Mouse (Mus musculus): ENCODE data around the gene Gpsm1. TPM values are rescaled to one million over a fixed set of nuclear protein-coding genes. Genes with fewer than 3 reads are reported as not detected.

Gpsm1 gene
- polyA plus RNA-seq, 1 experiment from 2014 or later: 36.5 TPM

GRCm38 (mm10) chr2:26353066-26353980 lies 38.0 kb downstream of the Gpsm1 start:
- Histone ChIP-seq H3K4me1 (ENCODE audit: control insufficient read depth in 2 of 2, insufficient read depth in 2 of 2, low read length in 2 of 2) (peaks cover 14 to 15% of the 10 kb centered on the region in 2 experiments), H3K27ac (replicated peaks in 1 of 2; ENCODE audit: control insufficient read depth in 1 of 2, insufficient read depth in 1 of 2, low read depth in 2 of 2, low read length in 2 of 2) (no peak overlapping the region), H3K9me3 (ENCODE audit: control insufficient read depth, low read length) (no peaks in the 10 kb centered on the region), H3K9ac (ENCODE audit: low read length) (peak overlapping the region; percentile 96; the same call in 1 of the 2 replicates), H3K4me3 (ENCODE audit: control insufficient read depth in 1 of 2, insufficient read depth in 1 of 2, low read depth in 1 of 2, low read length in 2 of 2) (peak overlapping the region in 1 of 2 experiments; percentile 89; a peak in 2 of 4 replicates), H3K27me3 (ENCODE audit: control insufficient read depth, insufficient read depth, low read length) (no peaks in the 10 kb centered on the region), H3K4me2 (ENCODE audit: low read length) (peak overlapping the region; percentile 93), H3K36me3 (ENCODE audit: control insufficient read depth, insufficient read depth, low read length) (peaks cover 22% of the 10 kb centered on the region)
- ATAC-seq (ENCODE audit: insufficient number of reproducible peaks, insufficient read depth, low FRiP score, low read depth): no peak
- 90% methylated on average over 11 of the region's 11 CpGs for WGBS

GRCm38 (mm10) chr2:26354401-26354800 lies 39.1 kb downstream of the Gpsm1 start:
- ATAC-seq (ENCODE audit: insufficient number of reproducible peaks, insufficient read depth, low FRiP score, low read depth): no peak
- H3K4me2 ChIP-seq (ENCODE audit: low read length): no peak overlapping the region
- H3K4me3 ChIP-seq (ENCODE audit: control insufficient read depth in 1 of 2, insufficient read depth in 1 of 2, low read depth in 1 of 2, low read length in 2 of 2): no peak overlapping the region
- H3K4me1 ChIP-seq (ENCODE audit: control insufficient read depth in 2 of 2, insufficient read depth in 2 of 2, low read length in 2 of 2): peaks cover 14 to 15% of the 10 kb centered on the region in 2 experiments
- 82% methylated on average over 4 of the region's 4 CpGs for WGBS
- no peak overlapping the region for H3K27ac ChIP-seq (replicated peaks in 1 of 2; ENCODE audit: control insufficient read depth in 1 of 2, insufficient read depth in 1 of 2, low read depth in 2 of 2, low read length in 2 of 2)
- H3K36me3 ChIP-seq (ENCODE audit: control insufficient read depth, insufficient read depth, low read length): peaks cover 11% of the 10 kb centered on the region
- H3K9me3 ChIP-seq (ENCODE audit: control insufficient read depth, low read length): no peaks in the 10 kb centered on the region
- no peaks in the 10 kb centered on the region for H3K27me3 ChIP-seq (ENCODE audit: control insufficient read depth, insufficient read depth, low read length)
- no peak overlapping the region for H3K9ac ChIP-seq (ENCODE audit: low read length)

GRCm38 (mm10) chr2:26356231-26356630 lies 40.9 kb downstream of the Gpsm1 start:
- Histone ChIP-seq H3K27ac (replicated peaks in 1 of 2; ENCODE audit: control insufficient read depth in 1 of 2, insufficient read depth in 1 of 2, low read depth in 2 of 2, low read length in 2 of 2) (no peak overlapping the region), H3K4me3 (ENCODE audit: control insufficient read depth in 1 of 2, insufficient read depth in 1 of 2, low read depth in 1 of 2, low read length in 2 of 2) (no peak overlapping the region), H3K4me1 (ENCODE audit: control insufficient read depth in 2 of 2, insufficient read depth in 2 of 2, low read length in 2 of 2) (peaks cover 5 to 7% of the 10 kb centered on the region in 2 experiments), H3K36me3 (ENCODE audit: control insufficient read depth, insufficient read depth, low read length) (no peaks in the 10 kb centered on the region), H3K9ac (ENCODE audit: low read length) (no peak overlapping the region), H3K9me3 (ENCODE audit: control insufficient read depth, low read length) (no peaks in the 10 kb centered on the region), H3K4me2 (ENCODE audit: low read length) (no peak overlapping the region), H3K27me3 (ENCODE audit: control insufficient read depth, insufficient read depth, low read length) (no peaks in the 10 kb centered on the region)
- 75% methylated on average over 4 of the region's 4 CpGs for WGBS
- ATAC-seq (ENCODE audit: insufficient number of reproducible peaks, insufficient read depth, low FRiP score, low read depth): no peak

GRCm38 (mm10) chr2:26356678-26357077 lies 41.4 kb downstream of the Gpsm1 start:
- Histone ChIP-seq H3K27ac (replicated peaks in 1 of 2; ENCODE audit: control insufficient read depth in 1 of 2, insufficient read depth in 1 of 2, low read depth in 2 of 2, low read length in 2 of 2) (no peak overlapping the region), H3K9ac (ENCODE audit: low read length) (no peak overlapping the region), H3K4me3 (ENCODE audit: control insufficient read depth in 1 of 2, insufficient read depth in 1 of 2, low read depth in 1 of 2, low read length in 2 of 2) (no peak overlapping the region), H3K4me1 (ENCODE audit: control insufficient read depth in 2 of 2, insufficient read depth in 2 of 2, low read length in 2 of 2) (peaks cover 4 to 5% of the 10 kb centered on the region in 2 experiments), H3K36me3 (ENCODE audit: control insufficient read depth, insufficient read depth, low read length) (no peaks in the 10 kb centered on the region), H3K27me3 (ENCODE audit: control insufficient read depth, insufficient read depth, low read length) (no peaks in the 10 kb centered on the region), H3K4me2 (ENCODE audit: low read length) (no peak overlapping the region), H3K9me3 (ENCODE audit: control insufficient read depth, low read length) (no peaks in the 10 kb centered on the region)
- no peak for ATAC-seq (ENCODE audit: insufficient number of reproducible peaks, insufficient read depth, low FRiP score, low read depth)
- WGBS: 66% methylated on average over 7 of the region's 7 CpGs

- Histone ChIP-seq H3K4me3 (ENCODE audit: control insufficient read depth in 1 of 2, insufficient read depth in 1 of 2, low read depth in 1 of 2, low read length in 2 of 2) (no peak overlapping the region), H3K27me3 (ENCODE audit: control insufficient read depth, insufficient read depth, low read length) (no peaks in the 10 kb centered on the region), H3K4me2 (ENCODE audit: low read length) (no peak overlapping the region), H3K36me3 (ENCODE audit: control insufficient read depth, insufficient read depth, low read length) (peaks cover 3% of the 10 kb centered on the region; the same call in 1 of the 2 replicates), H3K9me3 (ENCODE audit: control insufficient read depth, low read length) (no peaks in the 10 kb centered on the region), H3K27ac (replicated peaks in 1 of 2; ENCODE audit: control insufficient read depth in 1 of 2, insufficient read depth in 1 of 2, low read depth in 2 of 2, low read length in 2 of 2) (no peak overlapping the region), H3K9ac (ENCODE audit: low read length) (no peak overlapping the region), H3K4me1 (ENCODE audit: control insufficient read depth in 2 of 2, insufficient read depth in 2 of 2, low read length in 2 of 2) (peaks cover 4% of the 10 kb centered on the region in 2 experiments)
- no peak for ATAC-seq (ENCODE audit: insufficient number of reproducible peaks, insufficient read depth, low FRiP score, low read depth)
- 52% methylated on average over 15 of the region's 15 CpGs for WGBS
Measured at GRCm38 (mm10) chr2:26357484-26357883, 42.2 kb downstream of the Gpsm1 start.

GRCm38 (mm10) chr2:26358667-26359320 lies 43.5 kb downstream of the Gpsm1 start:
- WGBS: 79% methylated on average over 13 of the region's 13 CpGs

GRCm38 (mm10) chr2:26359983-26360382 lies 44.7 kb downstream of the Gpsm1 start:
- Histone ChIP-seq H3K27ac (replicated peaks in 1 of 2; ENCODE audit: control insufficient read depth in 1 of 2, insufficient read depth in 1 of 2, low read depth in 2 of 2, low read length in 2 of 2) (no peak overlapping the region), H3K4me3 (ENCODE audit: control insufficient read depth in 1 of 2, insufficient read depth in 1 of 2, low read depth in 1 of 2, low read length in 2 of 2) (no peak overlapping the region), H3K9ac (ENCODE audit: low read length) (no peak overlapping the region), H3K4me1 (ENCODE audit: control insufficient read depth in 2 of 2, insufficient read depth in 2 of 2, low read length in 2 of 2) (peaks cover 5 to 8% of the 10 kb centered on the region in 2 experiments), H3K27me3 (ENCODE audit: control insufficient read depth, insufficient read depth, low read length) (no peaks in the 10 kb centered on the region), H3K4me2 (ENCODE audit: low read length) (no peak overlapping the region), H3K9me3 (ENCODE audit: control insufficient read depth, low read length) (no peaks in the 10 kb centered on the region), H3K36me3 (ENCODE audit: control insufficient read depth, insufficient read depth, low read length) (peaks cover 26% of the 10 kb centered on the region; the same call in 1 of the 2 replicates)
- no peak for ATAC-seq (ENCODE audit: insufficient number of reproducible peaks, insufficient read depth, low FRiP score, low read depth)
- WGBS: 54% methylated on average over 6 of the region's 6 CpGs

More at GRCm38 (mm10) chr2:26358667-26359320, 43.5 kb downstream of the Gpsm1 start:
- H3K4me3 ChIP-seq (ENCODE audit: control insufficient read depth in 1 of 2, insufficient read depth in 1 of 2, low read depth in 1 of 2, low read length in 2 of 2): no peak overlapping the region
- H3K27me3 ChIP-seq (ENCODE audit: control insufficient read depth, insufficient read depth, low read length): no peaks in the 10 kb centered on the region
- H3K36me3 ChIP-seq (ENCODE audit: control insufficient read depth, insufficient read depth, low read length): peaks cover 15% of the 10 kb centered on the region; the same call in 1 of the 2 replicates
- H3K9ac ChIP-seq (ENCODE audit: low read length): no peak overlapping the region
- H3K4me1 ChIP-seq (ENCODE audit: control insufficient read depth in 2 of 2, insufficient read depth in 2 of 2, low read length in 2 of 2): no peaks in the 10 kb centered on the region
- H3K27ac ChIP-seq (replicated peaks in 1 of 2; ENCODE audit: control insufficient read depth in 1 of 2, insufficient read depth in 1 of 2, low read depth in 2 of 2, low read length in 2 of 2): no peak overlapping the region
- H3K9me3 ChIP-seq (ENCODE audit: control insufficient read depth, low read length): no peaks in the 10 kb centered on the region
- H3K4me2 ChIP-seq (ENCODE audit: low read length): no peak overlapping the region
- ATAC-seq (ENCODE audit: insufficient number of reproducible peaks, insufficient read depth, low FRiP score, low read depth): no peak

All from heart, embryonic 14.5 days (tissue).